Mouse (Mus musculus): ENCODE results near the gene Sh3bp4.

DNA sequence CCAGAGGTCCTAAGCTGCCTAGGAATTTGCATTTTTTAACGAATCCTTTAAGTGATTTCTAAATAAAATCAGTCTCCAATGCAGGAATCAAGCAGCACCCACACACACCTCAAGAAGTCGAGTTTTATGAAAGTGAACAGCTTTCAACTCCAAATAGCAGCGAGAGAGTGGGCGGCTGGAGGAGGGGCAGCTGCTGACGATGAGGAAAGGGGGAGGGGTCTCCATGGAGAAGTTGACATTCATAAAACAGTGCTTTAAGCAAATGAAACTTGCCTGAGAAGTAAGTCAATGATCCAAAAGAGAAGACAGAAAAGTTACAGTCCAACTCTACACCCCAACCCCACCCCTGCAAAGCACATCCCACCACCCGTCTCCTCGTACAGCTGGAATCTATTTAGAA, 123.4 kb downstream of the Sh3bp4 start:
- TF ChIP-seq CTCF (IDR thresholded peaks at IDR 0.05; ENCODE audit: control insufficient read depth, insufficient read depth, low read length): no peak
- TF ChIP-seq POLR2A (IDR thresholded peaks at IDR 0.05; ENCODE audit: borderline replicate concordance, control insufficient read depth, low read depth, low read length): no peak

Data from bone marrow, adult 2 months (tissue).